Mouse (Mus musculus): ENCODE results near the gene Cdk9. TPM values are rescaled to one million over a fixed set of nuclear protein-coding genes. Genes with fewer than 3 reads are reported as not detected.

The Cdk9 gene
- polyA plus RNA-seq, 1 experiment from 2014 or later: 73.4 TPM

DNA sequence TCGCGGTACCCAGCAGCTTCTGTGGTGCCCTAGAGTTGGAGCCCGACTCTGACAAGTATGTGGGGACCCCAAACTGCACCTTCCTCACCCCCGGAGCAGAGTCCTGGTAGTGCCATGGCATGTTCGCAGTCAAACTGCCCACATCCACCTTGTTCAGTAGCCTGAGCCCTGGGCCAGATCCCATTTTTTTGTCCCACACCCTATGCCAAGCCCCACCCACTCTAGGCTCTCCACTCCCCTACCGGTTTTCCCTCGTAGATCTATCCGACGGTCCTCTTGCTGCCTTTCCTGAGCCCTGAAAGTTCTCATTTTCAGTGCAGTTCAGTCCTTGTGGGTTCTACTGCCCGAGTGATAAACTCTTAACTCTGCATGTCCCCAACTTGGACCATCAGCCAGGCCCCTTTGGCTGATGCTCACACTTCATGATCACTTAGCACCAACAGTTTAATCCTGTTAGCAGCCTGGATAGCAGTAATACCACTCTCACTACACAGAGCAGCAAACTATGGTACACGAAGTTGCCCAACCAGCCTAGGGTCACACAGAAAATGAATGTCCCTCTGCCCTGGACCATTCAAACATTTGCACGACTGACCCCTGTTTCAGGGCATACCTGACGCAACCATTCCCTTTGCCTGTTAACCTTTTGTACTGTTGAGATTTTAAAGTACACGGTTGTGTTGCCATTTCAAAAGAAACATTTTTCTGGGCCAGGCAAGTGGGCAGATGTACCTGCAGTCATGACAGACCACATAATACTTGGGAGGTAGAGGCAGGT lies 11.7 kb downstream of the Cdk9 start:
- Histone ChIP-seq H3K9me3 (no peaks in the 10 kb centered on the region), H3K4me3 (no peak overlapping the region), H3K27me3 (no peaks in the 10 kb centered on the region), H3K4me1 (replicated peaks) (no peaks in the 10 kb centered on the region), H3K4me2 (no peak overlapping the region), H3K27ac (replicated peaks) (no peak overlapping the region), H3K36me3 (peaks cover 29% of the 10 kb centered on the region), H3K9ac (no peak overlapping the region)
- WGBS: 85% methylated on average over 14 of the region's 14 CpGs
- ATAC-seq (ENCODE audit: low FRiP score, low read depth): no peak

DNA sequence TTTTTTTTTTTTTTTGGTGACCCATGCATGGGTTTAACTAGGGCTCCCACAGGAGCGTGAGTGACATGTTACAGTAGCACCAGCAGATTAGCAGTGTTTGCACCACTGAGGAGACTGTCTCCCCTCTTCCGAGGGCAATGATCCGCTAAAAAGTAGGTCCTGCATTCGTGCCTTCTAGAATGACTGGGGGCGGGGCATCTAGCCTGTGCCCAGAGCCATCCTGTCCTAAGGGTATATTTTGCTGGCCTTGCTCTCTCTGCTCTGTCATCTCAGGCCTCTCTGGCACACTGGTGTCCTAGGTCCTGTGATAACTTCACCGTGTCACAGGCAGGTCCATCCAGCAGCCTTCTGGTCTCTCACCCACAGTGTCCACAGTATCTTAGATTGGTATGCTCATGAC lies 13.2 kb downstream of the Cdk9 start:
- Histone ChIP-seq H3K9ac (no peak overlapping the region), H3K27ac (replicated peaks) (no peak overlapping the region), H3K4me1 (replicated peaks) (no peaks in the 10 kb centered on the region), H3K4me2 (no peak overlapping the region), H3K36me3 (peaks cover 14% of the 10 kb centered on the region), H3K4me3 (no peak overlapping the region), H3K9me3 (no peaks in the 10 kb centered on the region), H3K27me3 (no peaks in the 10 kb centered on the region)
- ATAC-seq (ENCODE audit: low FRiP score, low read depth): no peak
- 79% methylated on average over 6 of the region's 6 CpGs for WGBS

DNA sequence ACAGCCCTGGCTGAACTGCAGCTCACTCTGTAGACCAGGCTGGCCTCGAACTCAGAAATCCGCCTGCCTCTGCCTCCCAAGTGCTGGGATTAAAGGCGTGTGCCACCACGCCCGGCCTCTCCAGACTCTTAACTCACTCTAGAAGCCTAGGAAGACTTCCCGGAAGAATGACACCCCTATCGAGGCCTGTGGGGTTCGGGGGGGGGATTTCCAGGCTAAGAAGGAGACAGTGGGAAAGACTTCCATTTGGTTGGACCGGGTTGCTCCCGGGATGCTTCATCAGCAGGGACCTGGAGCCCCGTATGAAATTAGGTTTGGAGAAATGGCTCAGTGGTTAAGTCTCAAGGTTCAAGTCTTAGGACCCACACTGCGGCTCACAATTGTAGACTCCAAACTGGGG lies 18.2 kb downstream of the Cdk9 start:
- H3K27me3 ChIP-seq: no peaks in the 10 kb centered on the region
- no peaks in the 10 kb centered on the region for H3K9me3 ChIP-seq
- no peak for ATAC-seq (ENCODE audit: low FRiP score, low read depth)
- peaks cover 21% of the 10 kb centered on the region for H3K4me1 ChIP-seq (replicated peaks)
- H3K36me3 ChIP-seq: no peaks in the 10 kb centered on the region
- peak overlapping the region; percentile 66 for H3K27ac ChIP-seq (replicated peaks)
- peak overlapping the region; percentile 72 for H3K4me3 ChIP-seq
- 91% methylated on average over 12 of the region's 12 CpGs for WGBS
- peak overlapping the region; percentile 17; the same call in 1 of the 2 replicates for H3K9ac ChIP-seq
- H3K4me2 ChIP-seq: peak overlapping the region; percentile 68

DNA sequence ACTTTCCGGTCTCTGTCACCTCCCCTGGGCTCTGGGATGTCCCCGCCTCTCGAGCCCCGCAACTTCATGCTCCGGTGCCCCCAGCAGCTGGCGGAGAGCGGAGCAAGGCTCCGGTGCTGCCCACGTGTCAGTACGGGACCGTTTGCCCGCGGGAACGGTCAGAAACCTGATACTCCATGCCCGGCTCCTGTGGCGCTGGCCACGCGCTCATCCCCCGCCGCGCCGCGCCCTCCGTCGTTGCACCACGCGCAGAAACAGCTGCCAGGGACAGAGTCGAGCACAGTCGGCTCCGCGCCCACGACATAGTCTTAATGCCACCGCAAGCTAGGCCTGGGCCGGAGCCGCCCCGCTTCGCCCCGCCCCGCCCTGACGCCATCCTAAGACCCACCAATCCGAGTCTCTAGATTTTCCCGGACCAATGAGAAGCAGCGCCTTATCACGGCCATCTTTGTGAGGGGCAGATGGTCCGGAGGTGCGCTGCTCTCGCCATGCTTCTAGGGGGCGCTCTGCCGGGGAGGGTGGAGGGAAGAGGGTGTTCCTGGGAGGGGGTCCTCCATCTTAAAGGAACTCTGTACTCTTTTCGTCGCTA lies 19.0 kb downstream of the Cdk9 start:
- Histone ChIP-seq H3K27me3 (no peaks in the 10 kb centered on the region), H3K9ac (peak overlapping the region; percentile 74), H3K9me3 (no peaks in the 10 kb centered on the region), H3K36me3 (no peaks in the 10 kb centered on the region), H3K27ac (replicated peaks) (peak overlapping the region; percentile 82), H3K4me1 (replicated peaks) (peaks cover 23% of the 10 kb centered on the region), H3K4me2 (peak overlapping the region; percentile 68), H3K4me3 (peak overlapping the region; percentile 72)
- peak; percentile 98 for ATAC-seq (ENCODE audit: low FRiP score, low read depth)
- under 1% methylated on average over 51 of the region's 51 CpGs for WGBS

DNA sequence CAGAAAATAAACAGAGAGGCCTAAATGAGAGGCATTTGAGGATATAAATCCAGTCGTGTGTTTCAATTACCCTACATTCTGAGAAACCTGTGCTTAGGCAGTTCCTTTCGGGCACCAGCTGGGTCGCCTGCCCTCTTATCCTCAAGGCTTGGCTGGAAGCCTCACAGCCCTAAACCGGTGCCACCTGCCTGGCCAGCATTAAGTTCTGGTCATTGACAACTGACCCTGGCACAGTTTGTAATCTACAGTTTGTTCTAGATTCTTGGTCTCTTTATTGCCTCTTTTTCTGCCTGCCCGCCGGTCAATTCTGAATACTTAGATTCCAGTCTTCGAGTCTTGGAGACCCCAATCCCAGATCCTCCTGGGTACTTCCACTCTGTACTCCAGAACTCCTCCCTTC lies 19.6 kb downstream of the Cdk9 start:
- WGBS: 22% methylated on average over 7 of the region's 7 CpGs
- Histone ChIP-seq H3K27ac (replicated peaks) (0 out of 2 replicates have a peak overlapping the region, but pooled peaks have one; percentile 82), H3K4me1 (replicated peaks) (peaks cover 23% of the 10 kb centered on the region), H3K36me3 (no peaks in the 10 kb centered on the region), H3K9me3 (no peaks in the 10 kb centered on the region), H3K4me2 (peak overlapping the region; percentile 68), H3K27me3 (no peaks in the 10 kb centered on the region), H3K4me3 (peak overlapping the region; percentile 72), H3K9ac (peak overlapping the region; percentile 74)
- ATAC-seq (ENCODE audit: low FRiP score, low read depth): no peak; the same call in 1 of the 2 replicates

DNA sequence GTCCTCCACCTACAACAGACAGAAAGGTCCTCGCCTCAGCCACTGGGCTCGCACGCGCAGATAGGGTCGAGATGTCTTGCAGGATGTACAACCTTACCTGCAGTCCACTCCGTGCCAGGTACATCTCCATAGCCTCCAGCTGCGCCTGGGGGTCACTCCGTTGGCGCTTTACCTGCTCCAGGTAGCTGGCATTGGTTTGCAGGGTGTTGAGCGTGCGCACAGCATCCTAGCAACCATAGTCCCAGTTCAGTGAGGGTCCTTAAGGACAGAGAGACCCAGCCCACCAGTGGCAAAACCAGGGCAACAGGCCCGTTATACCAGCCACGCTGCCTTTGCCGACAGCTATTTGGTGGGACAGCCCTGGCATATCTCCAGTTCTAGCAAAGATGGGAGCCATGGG lies 20.4 kb downstream of the Cdk9 start:
- H3K4me3 ChIP-seq: 0 out of 2 replicates have a peak overlapping the region, but pooled peaks have one; percentile 72

DNA sequence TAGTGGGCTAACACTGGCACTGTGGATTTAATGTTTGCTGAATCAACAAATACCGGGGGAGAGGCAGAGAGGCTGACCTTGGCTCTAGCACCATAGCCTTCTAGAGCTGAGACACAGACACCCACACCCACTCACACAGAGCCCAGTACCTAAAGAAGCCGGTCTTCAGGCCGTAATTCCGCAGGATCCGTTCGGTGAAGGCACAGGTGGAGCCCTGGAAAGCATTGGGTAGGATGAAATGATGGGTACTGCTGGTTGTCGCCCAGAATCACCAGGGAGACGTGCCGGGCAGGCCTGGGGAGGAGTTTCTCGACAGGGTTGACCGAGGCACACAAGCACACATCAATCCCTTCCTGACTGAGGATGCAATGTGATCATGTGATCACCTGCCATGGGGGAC lies 21.8 kb downstream of the Cdk9 start:
- Histone ChIP-seq H3K27me3 (no peaks in the 10 kb centered on the region), H3K9me3 (no peaks in the 10 kb centered on the region), H3K4me1 (replicated peaks) (peaks cover 23% of the 10 kb centered on the region), H3K4me3 (no peak overlapping the region), H3K4me2 (no peak overlapping the region), H3K36me3 (peaks cover 15% of the 10 kb centered on the region), H3K9ac (no peak overlapping the region), H3K27ac (replicated peaks) (no peak overlapping the region)
- WGBS: 85% methylated on average over 11 of the region's 11 CpGs
- no peak for ATAC-seq (ENCODE audit: low FRiP score, low read depth)

More for the DNA sequence above, 20.4 kb downstream of the Cdk9 start:
- H3K9ac ChIP-seq: no peak overlapping the region
- no peak for ATAC-seq (ENCODE audit: low FRiP score, low read depth)
- 93% methylated on average over 14 of the region's 14 CpGs for whole genome bisulfite sequencing
- H3K27me3 ChIP-seq: no peaks in the 10 kb centered on the region
- 0 out of 2 replicates have a peak, but pooled peaks cover under 1% of the 10 kb centered on the region for H3K36me3 ChIP-seq
- H3K9me3 ChIP-seq: no peaks in the 10 kb centered on the region
- no peak overlapping the region for H3K27ac ChIP-seq (replicated peaks)
- peaks cover 23% of the 10 kb centered on the region for H3K4me1 ChIP-seq (replicated peaks)
- H3K4me2 ChIP-seq: peak overlapping the region; percentile 68; the same call in 1 of the 2 replicates

DNA sequence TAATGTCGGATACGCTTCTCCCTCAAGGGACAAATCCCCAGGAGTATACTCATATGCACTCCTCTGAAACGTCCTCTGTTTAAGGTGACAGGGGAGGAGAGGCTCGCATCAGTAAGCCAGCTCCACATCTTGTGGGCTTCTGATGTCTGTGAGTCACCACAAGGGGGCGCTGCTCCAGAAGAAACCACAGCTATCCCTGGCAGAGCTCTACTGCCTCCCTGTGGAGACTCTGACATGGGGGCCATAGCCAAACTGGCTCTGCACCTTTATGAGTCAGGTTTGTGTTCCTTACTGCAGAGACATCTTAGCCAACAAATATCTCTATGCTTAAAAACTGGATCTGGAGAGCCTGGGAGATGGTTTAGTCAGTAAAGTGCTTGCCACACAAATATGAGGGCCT lies 23.5 kb downstream of the Cdk9 start:
- ATAC-seq (ENCODE audit: low FRiP score, low read depth): no peak
- Histone ChIP-seq H3K9ac (no peak overlapping the region), H3K4me1 (replicated peaks) (peaks cover 23% of the 10 kb centered on the region), H3K9me3 (no peaks in the 10 kb centered on the region), H3K4me2 (no peak overlapping the region), H3K4me3 (no peak overlapping the region), H3K27ac (replicated peaks) (no peak overlapping the region), H3K36me3 (peaks cover 27% of the 10 kb centered on the region), H3K27me3 (no peaks in the 10 kb centered on the region)
- 14% methylated on average over 5 of the region's 5 CpGs for WGBS

DNA sequence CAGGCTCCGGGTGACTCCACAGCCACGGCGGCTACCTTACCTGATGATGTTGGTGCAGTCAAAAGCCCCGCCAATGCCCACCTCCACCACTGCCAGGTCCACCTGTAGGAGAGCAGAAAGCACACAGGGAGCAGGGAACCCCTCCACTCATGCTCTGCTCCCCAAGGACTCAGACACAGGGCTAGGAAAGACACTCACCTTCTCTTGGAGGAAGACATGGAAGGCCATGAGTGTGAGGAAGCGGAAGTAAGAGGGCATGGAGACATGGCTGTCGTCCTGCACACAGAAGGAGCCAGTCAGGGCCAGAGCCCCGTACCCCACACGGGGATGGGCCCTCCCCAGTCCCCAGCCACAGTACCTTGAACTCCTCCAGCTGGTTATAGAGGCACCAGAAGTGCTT lies 25.3 kb downstream of the Cdk9 start:
- 93% methylated on average over 8 of the region's 8 CpGs for WGBS

DNA sequence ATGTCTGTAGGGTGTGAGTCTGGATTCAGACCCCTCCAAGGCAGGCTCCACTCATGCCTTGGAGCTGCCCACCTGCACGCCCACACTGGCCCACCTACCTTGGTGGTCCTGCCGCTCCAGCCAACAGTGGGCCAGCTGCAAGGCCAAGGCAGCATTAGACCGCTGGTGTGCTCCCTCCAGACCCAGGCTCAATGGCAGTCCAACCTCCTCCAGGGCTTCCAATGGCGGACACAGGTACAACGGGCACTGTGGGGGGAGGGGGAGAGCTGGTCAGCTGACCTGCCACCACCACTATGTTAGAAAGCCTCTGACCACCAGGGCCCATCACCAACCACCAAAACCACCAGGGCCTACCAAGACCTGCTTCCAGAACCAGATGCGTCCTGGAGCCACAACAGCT lies 26.2 kb downstream of the Cdk9 start:
- 94% methylated on average over 6 of the region's 6 CpGs for WGBS
- ATAC-seq (ENCODE audit: low FRiP score, low read depth): no peak
- Histone ChIP-seq H3K36me3 (peaks cover 35% of the 10 kb centered on the region), H3K27ac (replicated peaks) (no peak overlapping the region), H3K9me3 (no peaks in the 10 kb centered on the region), H3K4me1 (replicated peaks) (0 out of 2 replicates have a peak, but pooled peaks cover 9% of the 10 kb centered on the region), H3K4me3 (no peak overlapping the region), H3K9ac (no peak overlapping the region), H3K27me3 (no peaks in the 10 kb centered on the region), H3K4me2 (no peak overlapping the region)

More for the DNA sequence above, 25.3 kb downstream of the Cdk9 start:
- Histone ChIP-seq H3K4me2 (no peak overlapping the region), H3K27me3 (no peaks in the 10 kb centered on the region), H3K4me1 (replicated peaks) (peaks cover 15% of the 10 kb centered on the region), H3K9ac (no peak overlapping the region), H3K4me3 (no peak overlapping the region), H3K36me3 (peaks cover 31% of the 10 kb centered on the region), H3K27ac (replicated peaks) (no peak overlapping the region), H3K9me3 (no peaks in the 10 kb centered on the region)
- no peak for ATAC-seq (ENCODE audit: low FRiP score, low read depth)

DNA sequence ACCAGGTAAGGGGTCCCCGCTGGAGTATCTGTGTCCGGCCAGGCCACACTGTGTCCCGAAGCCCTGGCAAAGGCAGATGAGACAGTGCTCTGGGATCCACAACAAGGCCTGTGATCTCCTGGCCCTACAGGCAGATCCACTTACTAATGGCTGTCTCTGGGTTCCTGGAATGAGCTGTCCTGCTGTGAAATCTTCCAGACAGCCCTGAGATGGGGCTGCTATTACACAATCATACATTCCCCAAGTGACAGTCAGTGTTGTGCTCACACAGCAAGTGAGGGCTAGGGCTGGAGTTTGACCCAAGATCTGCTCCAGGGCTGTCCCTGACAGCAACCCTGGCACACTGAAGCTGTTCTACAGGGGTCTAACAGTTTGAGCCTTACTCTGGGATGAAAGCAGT lies 27.1 kb downstream of the Cdk9 start:
- no peaks in the 10 kb centered on the region for H3K9me3 ChIP-seq
- no peak for ATAC-seq (ENCODE audit: low FRiP score, low read depth)
- no peak overlapping the region for H3K27ac ChIP-seq (replicated peaks)
- 94% methylated on average over 3 of the region's 3 CpGs for WGBS
- H3K4me3 ChIP-seq: no peak overlapping the region
- 0 out of 2 replicates have a peak, but pooled peaks cover 3% of the 10 kb centered on the region for H3K4me1 ChIP-seq (replicated peaks)
- H3K27me3 ChIP-seq: no peaks in the 10 kb centered on the region
- no peak overlapping the region for H3K4me2 ChIP-seq
- H3K36me3 ChIP-seq: peaks cover 35% of the 10 kb centered on the region
- no peak overlapping the region for H3K9ac ChIP-seq

DNA sequence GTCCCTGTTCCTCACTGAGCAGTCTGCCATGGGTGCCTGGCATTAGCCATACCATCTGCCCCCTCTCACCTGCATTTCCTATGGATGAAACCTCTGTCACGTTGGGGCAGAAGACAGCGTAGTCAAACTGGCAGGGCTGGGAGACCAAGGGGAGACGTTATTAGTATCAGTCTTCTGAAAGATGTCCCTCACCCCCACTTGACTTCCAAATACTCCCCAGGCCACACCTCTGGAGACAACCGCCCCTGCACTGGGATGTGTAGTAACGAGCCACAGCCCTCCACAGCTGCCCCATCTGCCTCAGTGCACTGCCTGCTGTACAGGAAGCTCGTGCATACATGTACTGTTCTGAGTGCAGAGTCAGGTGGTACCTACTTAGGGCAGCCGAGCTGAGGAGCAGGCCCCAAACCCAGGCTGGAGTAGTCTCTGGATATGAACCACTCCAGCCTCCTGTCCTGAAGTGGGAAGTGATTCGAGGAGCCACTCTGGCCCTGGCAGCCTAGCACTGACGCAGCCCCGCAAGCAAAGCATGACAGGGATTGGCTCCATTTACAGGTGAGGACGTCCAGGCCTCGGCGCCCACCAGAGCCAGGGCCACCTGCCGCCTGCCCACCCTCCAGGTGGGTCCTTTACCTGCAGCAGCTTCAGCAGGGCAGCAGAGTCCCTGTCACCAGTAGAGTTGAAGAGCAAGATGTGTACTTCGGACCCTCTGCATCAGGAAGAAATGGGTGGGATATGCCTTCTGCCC lies 28.0 kb downstream of the Cdk9 start:
- H3K4me3 ChIP-seq: no peak overlapping the region
- no peak for ATAC-seq (ENCODE audit: low FRiP score, low read depth)
- H3K27ac ChIP-seq (replicated peaks): no peak overlapping the region
- H3K36me3 ChIP-seq: peaks cover 35% of the 10 kb centered on the region
- no peaks in the 10 kb centered on the region for H3K27me3 ChIP-seq
- 93% methylated on average over 15 of the region's 15 CpGs for WGBS
- H3K9ac ChIP-seq: no peak overlapping the region
- H3K4me2 ChIP-seq: no peak overlapping the region
- peaks cover 8% of the 10 kb centered on the region for H3K4me1 ChIP-seq (replicated peaks)
- H3K9me3 ChIP-seq: no peaks in the 10 kb centered on the region
